Mouse (Mus musculus): ENCODE measurements at regions not wholly inside any gene's neighbourhood (a gene's known extent, or its start where the extent isn't known, plus 50 kb on each side); places are given as distances from the start of the nearest gene placed in this dataset.

- Histone ChIP-seq H3K27me3 (ENCODE audit: control insufficient read depth in 1 of 2, insufficient read depth in 2 of 2, low read length in 2 of 2) (no peaks in the 10 kb centered on the region), H3K79me2 (ENCODE audit: control insufficient read depth, insufficient read depth, low read length, poor library complexity) (no peaks in the 10 kb centered on the region), H3K4me1 (ENCODE audit: control insufficient read depth in 1 of 2, insufficient read depth in 2 of 2, low read length in 2 of 2) (no peaks in the 10 kb centered on the region), H3K9ac (ENCODE audit: control insufficient read depth, low read depth, low read length, poor library complexity, severe bottlenecking) (no peak overlapping the region), H3K9me3 (replicated peaks; ENCODE audit: insufficient read depth, low read length) (no peaks in the 10 kb centered on the region), H3K36me3 (ENCODE audit: control insufficient read depth in 1 of 2, insufficient read depth in 2 of 2, low read length in 2 of 2) (no peaks in the 10 kb centered on the region), H3K27ac (ENCODE audit: control insufficient read depth, low read depth, low read length) (no peak overlapping the region), H3K4me3 (ENCODE audit: control insufficient read depth in 1 of 2, insufficient read depth in 1 of 2, low read depth in 2 of 2, low read length in 2 of 2) (no peak overlapping the region)
- no peak for TF ChIP-seq EP300 (IDR thresholded peaks at IDR 0.05; ENCODE audit: low read depth in 1 of 2, low read length in 2 of 2)
- TF ChIP-seq RCOR1 (IDR thresholded peaks at IDR 0.05; ENCODE audit: low read depth, low read length) = no peak
- no peak for TF ChIP-seq E2F4 (IDR thresholded peaks at IDR 0.05; ENCODE audit: borderline replicate concordance, low read depth, low read length)
- TF ChIP-seq TAL1 (IDR thresholded peaks at IDR 0.05; ENCODE audit: low read length) = no peak
- TF ChIP-seq POLR2AphosphoS5 (IDR thresholded peaks at IDR 0.05; ENCODE audit: borderline replicate concordance, low read depth, low read length) = no peak
- DNase-seq (ENCODE audit: low read depth, low spot score) = no peak
Observed at GRCm38 (mm10) chr6:117550930-117551329, 290.1 kb upstream of the Zfp637 start.

- Histone ChIP-seq H3K9ac (ENCODE audit: control insufficient read depth, low read depth, low read length, poor library complexity, severe bottlenecking) (no peak overlapping the region), H3K4me3 (ENCODE audit: control insufficient read depth in 1 of 2, insufficient read depth in 1 of 2, low read depth in 2 of 2, low read length in 2 of 2) (no peak overlapping the region), H3K4me1 (ENCODE audit: control insufficient read depth in 1 of 2, insufficient read depth in 2 of 2, low read length in 2 of 2) (no peaks in the 10 kb centered on the region), H3K27me3 (ENCODE audit: control insufficient read depth in 1 of 2, insufficient read depth in 2 of 2, low read length in 2 of 2) (no peaks in the 10 kb centered on the region), H3K36me3 (ENCODE audit: control insufficient read depth in 1 of 2, insufficient read depth in 2 of 2, low read length in 2 of 2) (no peaks in the 10 kb centered on the region), H3K27ac (ENCODE audit: control insufficient read depth, low read depth, low read length) (no peak overlapping the region), H3K79me2 (ENCODE audit: control insufficient read depth, insufficient read depth, low read length, poor library complexity) (no peaks in the 10 kb centered on the region), H3K9me3 (replicated peaks; ENCODE audit: insufficient read depth, low read length) (no peaks in the 10 kb centered on the region)
- no peak for TF ChIP-seq TAL1 (IDR thresholded peaks at IDR 0.05; ENCODE audit: low read length)
- TF ChIP-seq MYC (IDR thresholded peaks at IDR 0.05; ENCODE audit: low read depth, low read length) = no peak
- no peak for TF ChIP-seq MAZ (IDR thresholded peaks at IDR 0.05; ENCODE audit: low read depth, low read length)
- TF ChIP-seq POLR2A (IDR thresholded peaks at IDR 0.05; ENCODE audit: control insufficient read depth in 1 of 2, insufficient read depth in 1 of 2, low read depth in 1 of 2, low read length in 2 of 2, poor library complexity in 1 of 2) = no peak
- TF ChIP-seq RAD21 (IDR thresholded peaks at IDR 0.05; ENCODE audit: low read depth, low read length) = no peak
- TF ChIP-seq TCF12 (IDR thresholded peaks at IDR 0.05; ENCODE audit: low read depth, low read length) = no peak
- no peak for TF ChIP-seq ZMIZ1 (IDR thresholded peaks at IDR 0.05; ENCODE audit: low read depth, low read length)
- TF ChIP-seq NELFE (IDR thresholded peaks at IDR 0.05; ENCODE audit: low read depth, low read length) = no peak
- TF ChIP-seq POLR2AphosphoS2 (IDR thresholded peaks at IDR 0.05; ENCODE audit: low read length) = no peak
- no peak for TF ChIP-seq ETS1 (IDR thresholded peaks at IDR 0.05; ENCODE audit: low read depth, low read length)
- TF ChIP-seq GATA1 (IDR thresholded peaks at IDR 0.05; ENCODE audit: low read depth, low read length) = no peak
- no peak for TF ChIP-seq BHLHE40 (IDR thresholded peaks at IDR 0.05; ENCODE audit: borderline replicate concordance, low read depth, low read length)
- TF ChIP-seq SIN3A (IDR thresholded peaks at IDR 0.05; ENCODE audit: low read length) = no peak
- TF ChIP-seq TBP (IDR thresholded peaks at IDR 0.05; ENCODE audit: low read depth, low read length) = no peak
- TF ChIP-seq ZC3H11A (IDR thresholded peaks at IDR 0.05; ENCODE audit: low read depth, low read length) = no peak
- TF ChIP-seq MEF2A (IDR thresholded peaks at IDR 0.05; ENCODE audit: extremely low read depth, insufficient replicate concordance, low read depth, low read length, poor library complexity, severe bottlenecking) = no peak
- no peak for TF ChIP-seq MXI1 (IDR thresholded peaks at IDR 0.05; ENCODE audit: low read depth, low read length)
- TF ChIP-seq E2F4 (IDR thresholded peaks at IDR 0.05; ENCODE audit: borderline replicate concordance, low read depth, low read length) = no peak
- no peak for TF ChIP-seq RCOR1 (IDR thresholded peaks at IDR 0.05; ENCODE audit: low read depth, low read length)
- DNase-seq (ENCODE audit: low read depth, low spot score) = no peak
Observed at GRCm38 (mm10) chr6:117552006-117552667, 288.8 kb upstream of the Zfp637 start.
